In the genomic region with DNA sequence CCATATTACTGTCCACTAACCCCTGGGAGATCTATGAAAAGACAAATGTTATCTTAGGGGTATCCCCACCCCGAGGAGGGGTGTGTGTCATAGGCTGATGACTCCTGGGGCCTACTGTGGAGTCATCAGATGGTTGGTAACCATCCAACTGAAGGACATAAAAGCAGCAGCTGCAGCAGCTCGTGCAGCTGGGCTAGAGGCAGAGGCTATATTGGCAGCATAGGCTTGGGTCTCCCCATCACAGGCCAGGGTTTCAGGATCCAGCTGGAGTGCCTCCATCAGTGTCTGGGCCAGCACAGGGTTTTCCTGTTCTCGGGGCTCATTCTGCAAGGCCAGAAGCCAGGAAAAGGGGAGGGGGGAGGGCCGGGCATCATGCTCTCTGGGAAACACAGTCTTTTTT, we compare ENCODE assay signal across 13 mouse cellular contexts.
A peak's percentile ranks its signal among the peaks of the same experiment; 100 is the strongest.
DNase-seq lines count a peak whose midpoint lies in the region; ATAC-seq and TF ChIP-seq lines count a peak whose summit lies in the region.
"Had no signal": no experiment of that assay in that cellular context is flagged by ENCODE, and none has a peak within 500 bp of the region (broad histone marks: within the 10 kb centered on the region; RNA-seq: fewer than 3 reads in every experiment).

No protein-coding gene starts in this region.

- intact Hi-C loops in left cerebral cortex, postnatal 4 days (cut with DNase I): no loop called here

- H3K36me3 ChIP-seq in hindbrain, postnatal 0 days (ENCODE audit: insufficient read depth, low read length): no peaks in the 10 kb centered on the region
- H3K36me3 ChIP-seq in hindbrain, embryonic 13.5 days: no peaks in the 10 kb centered on the region
- no peaks in the 10 kb centered on the region for H3K36me3 ChIP-seq in limb, embryonic 10.5 days
- H3K36me3 ChIP-seq: embryonic facial prominence, embryonic 15.5 days; limb, embryonic 15.5 days had no signal

- WGBS in hindbrain, postnatal 0 days: 54% methylated on average over 4 of the region's 4 CpGs
- 83% methylated on average over 4 of the region's 4 CpGs for WGBS in hindbrain, embryonic 13.5 days
- 75% methylated on average over 4 of the region's 4 CpGs for WGBS in limb, embryonic 10.5 days

- no peak for TF ChIP-seq POLR2A in brain, embryonic 14.5 days (IDR thresholded peaks at IDR 0.05; ENCODE audit: borderline replicate concordance, extremely low read depth, insufficient read depth, insufficient read length, poor library complexity, severe bottlenecking)

- no peak overlapping the region for H3K27ac ChIP-seq in hindbrain, postnatal 0 days
- no peak overlapping the region for H3K27ac ChIP-seq in hindbrain, embryonic 13.5 days
- H3K27ac ChIP-seq in limb, embryonic 10.5 days: no peak overlapping the region
- H3K27ac ChIP-seq: embryonic facial prominence, embryonic 15.5 days; limb, embryonic 15.5 days had no signal

- no peak for TF ChIP-seq CTCF in hindbrain, postnatal 0 days (IDR thresholded peaks at IDR 0.05; ENCODE audit: low read depth)
- TF ChIP-seq CTCF in brain, embryonic 14.5 days (IDR thresholded peaks at IDR 0.05; ENCODE audit: borderline replicate concordance, extremely low read depth, insufficient read depth, insufficient read length): no peak

- H3K4me3 ChIP-seq in hindbrain, postnatal 0 days (ENCODE audit: low read length): no peak overlapping the region
- H3K4me3 ChIP-seq in hindbrain, embryonic 13.5 days: no peak overlapping the region
- no peak overlapping the region for H3K4me3 ChIP-seq in limb, embryonic 10.5 days
- H3K4me3 ChIP-seq: embryonic facial prominence, embryonic 15.5 days; limb, embryonic 15.5 days; myocyte had no signal

- peak; percentile 54 for ATAC-seq in hindbrain, postnatal 0 days
- ATAC-seq in hindbrain, embryonic 13.5 days (ENCODE audit: low FRiP score): no peak

- H3K4me1 ChIP-seq in hindbrain, postnatal 0 days (ENCODE audit: insufficient read depth, low read length): no peaks in the 10 kb centered on the region
- no peaks in the 10 kb centered on the region for H3K4me1 ChIP-seq in hindbrain, embryonic 13.5 days (replicated peaks)
- no peaks in the 10 kb centered on the region for H3K4me1 ChIP-seq in limb, embryonic 10.5 days
- H3K4me1 ChIP-seq: embryonic facial prominence, embryonic 15.5 days; limb, embryonic 15.5 days had no signal

- no peaks in the 10 kb centered on the region for H3K27me3 ChIP-seq in hindbrain, postnatal 0 days (ENCODE audit: insufficient read depth, low read length)
- peaks cover 47% of the 10 kb centered on the region for H3K27me3 ChIP-seq in hindbrain, embryonic 13.5 days
- peaks cover 66% of the 10 kb centered on the region for H3K27me3 ChIP-seq in limb, embryonic 10.5 days (ENCODE audit: low read depth, poor library complexity, severe bottlenecking)

- no peak overlapping the region for H3K4me2 ChIP-seq in hindbrain, postnatal 0 days (ENCODE audit: low read depth, low read length)
- no peak overlapping the region for H3K4me2 ChIP-seq in hindbrain, embryonic 13.5 days
- H3K4me2 ChIP-seq: embryonic facial prominence, embryonic 15.5 days; limb, embryonic 15.5 days had no signal

- H3K9me3 ChIP-seq in hindbrain, postnatal 0 days (ENCODE audit: low read length): no peaks in the 10 kb centered on the region
- H3K9me3 ChIP-seq in hindbrain, embryonic 13.5 days: no peaks in the 10 kb centered on the region
- H3K9me3 ChIP-seq in limb, embryonic 10.5 days (replicated peaks): no peaks in the 10 kb centered on the region
- H3K9me3 ChIP-seq: embryonic facial prominence, embryonic 15.5 days; limb, embryonic 15.5 days had no signal

- H3K9ac ChIP-seq in hindbrain, postnatal 0 days (replicated peaks; ENCODE audit: low read length): no peak overlapping the region
- no peak overlapping the region for H3K9ac ChIP-seq in hindbrain, embryonic 13.5 days
- H3K9ac ChIP-seq: embryonic facial prominence, embryonic 15.5 days; limb, embryonic 15.5 days had no signal

- peak; percentile 38 for DNase-seq in hindbrain, postnatal 0 days (ENCODE audit: low spot score)
- DNase-seq in left cerebral cortex, postnatal 4 days: peak; percentile 45
- DNase-seq in left cerebral cortex, adult 8-10 months (ENCODE audit: low spot score in 2 of 2): no peak
- DNase-seq in brain, embryonic 14.5 days (ENCODE audit: low read depth): peak; percentile 31
- DNase-seq in gastrocnemius, postnatal 10 days: peak; percentile 34
- no peak for DNase-seq in Muller cell, postnatal 12 days (ENCODE audit: inconsistent ontology term)
- no peak for DNase-seq in limb, embryonic 10.5 days (ENCODE audit: low spot score)
- DNase-seq: cerebellum, postnatal 25 days; kidney, adult 9 months had no signal

Comparison
In these comparisons a context has a peak if more than half of its experiments do, and no peak if none do; other contexts are left out.
1. DNase-seq: peak in hindbrain, postnatal 0 days (single experiment), left cerebral cortex, postnatal 4 days (single experiment), brain, embryonic 14.5 days (single experiment) and gastrocnemius, postnatal 10 days (single experiment); none in left cerebral cortex, adult 8-10 months (0 of 2), Muller cell, postnatal 12 days (single experiment) and limb, embryonic 10.5 days (single experiment).